Mouse (Mus musculus): ENCODE results near the gene Gm49358. TPM values are rescaled to one million over a fixed set of nuclear protein-coding genes. Genes with fewer than 3 reads are reported as not detected.

Gm49358 gene
- polyA plus RNA-seq (2012; rRNA removed): not detected in 2 replicates

GRCm38 (mm10) chr10:86763672-86764071, at the start of gene Gm49358:
Gene Gm49358, plus strand, starts transcription at chr10:86763972.

GRCm38 (mm10) chr10:86778398-86779116, 14.8 kb downstream of the Gm49358 start, which contains the start of gene Nt5dc3:
Gene Nt5dc3, plus strand, starts transcription at chr10:86779005.

Other genes starting within 250 kb of the Gm49358 start
- gene Hsp90b1, start 58.5 kb upstream of the Gm49358 start, polyA plus RNA-seq (2012; rRNA removed): 178 and 210 TPM in 2 replicates
- gene Ttc41, start 58.2 kb upstream of the Gm49358 start, polyA plus RNA-seq (2012; rRNA removed): 1.1 and 1.2 TPM in 2 replicates
- 1.3 and 1.9 TPM in 2 replicates for gene Nt5dc3, start 15.0 kb downstream of the Gm49358 start, polyA plus RNA-seq (2012; rRNA removed)
- gene Stab2, start 244.1 kb downstream of the Gm49358 start, polyA plus RNA-seq (2012; rRNA removed): 16.9 and 21.6 TPM in 2 replicates